Mouse (Mus musculus): ENCODE results near the gene Arid5b. TPM values are rescaled to one million over a fixed set of nuclear protein-coding genes. Genes with fewer than 3 reads are reported as not detected.

Arid5b gene
- polyA plus RNA-seq, 1 experiment from 2014 or later, result 22.2 TPM

- Histone ChIP-seq H3K27ac (replicated peaks; ENCODE audit: low read depth, low read length) (no peak overlapping the region), H3K36me3 (ENCODE audit: control insufficient read depth, insufficient read depth, low read length) (peaks cover 5% of the 10 kb centered on the region; the same call in 1 of the 2 replicates), H3K4me3 (replicated peaks; ENCODE audit: low read depth, low read length) (no peak overlapping the region), H3K4me1 (ENCODE audit: control insufficient read depth, insufficient read depth, low read length) (no peaks in the 10 kb centered on the region), H3K9ac (replicated peaks; ENCODE audit: low read length) (no peak overlapping the region), H3K9me3 (ENCODE audit: control insufficient read depth, low read length) (no peaks in the 10 kb centered on the region), H3K4me2 (ENCODE audit: low read length) (no peak overlapping the region), H3K27me3 (ENCODE audit: control insufficient read depth, insufficient read depth, low read length) (no peaks in the 10 kb centered on the region)
- ATAC-seq (ENCODE audit: low FRiP score, low TSS enrichment) (no peak), DNase-seq (peak; percentile 10)
- 84% methylated on average over 4 of the region's 4 CpGs for WGBS
Observed at GRCm38 (mm10) chr10:68090197-68090535, 188.4 kb downstream of the Arid5b start.

- 79% methylated on average over 15 of the region's 15 CpGs for WGBS
- no peak for ATAC-seq (ENCODE audit: low FRiP score, low TSS enrichment)
- peak; percentile 23 for DNase-seq
- Histone ChIP-seq H3K9ac (replicated peaks; ENCODE audit: low read length) (no peak overlapping the region), H3K27ac (replicated peaks; ENCODE audit: low read depth, low read length) (no peak overlapping the region), H3K4me3 (replicated peaks; ENCODE audit: low read depth, low read length) (no peak overlapping the region), H3K36me3 (ENCODE audit: control insufficient read depth, insufficient read depth, low read length) (no peaks in the 10 kb centered on the region), H3K9me3 (ENCODE audit: control insufficient read depth, low read length) (no peaks in the 10 kb centered on the region), H3K4me2 (ENCODE audit: low read length) (no peak overlapping the region), H3K4me1 (ENCODE audit: control insufficient read depth, insufficient read depth, low read length) (no peaks in the 10 kb centered on the region), H3K27me3 (ENCODE audit: control insufficient read depth, insufficient read depth, low read length) (no peaks in the 10 kb centered on the region)
Observed at GRCm38 (mm10) chr10:68089435-68090196, 188.9 kb downstream of the Arid5b start.

- no peaks in the 10 kb centered on the region for H3K4me1 ChIP-seq (ENCODE audit: control insufficient read depth, insufficient read depth, low read length)
- DNase-seq (no peak), ATAC-seq (ENCODE audit: low FRiP score, low TSS enrichment) (no peak)
- 81% methylated on average over 3 of the region's 3 CpGs for WGBS
- H3K36me3 ChIP-seq (ENCODE audit: control insufficient read depth, insufficient read depth, low read length), result no peaks in the 10 kb centered on the region
- H3K4me2 ChIP-seq (ENCODE audit: low read length), result no peak overlapping the region
- H3K9me3 ChIP-seq (ENCODE audit: control insufficient read depth, low read length), result no peaks in the 10 kb centered on the region
- no peak overlapping the region for H3K4me3 ChIP-seq (replicated peaks; ENCODE audit: low read depth, low read length)
- H3K27me3 ChIP-seq (ENCODE audit: control insufficient read depth, insufficient read depth, low read length), result no peaks in the 10 kb centered on the region
- H3K27ac ChIP-seq (replicated peaks; ENCODE audit: low read depth, low read length), result no peak overlapping the region
- H3K9ac ChIP-seq (replicated peaks; ENCODE audit: low read length), result no peak overlapping the region
Observed at GRCm38 (mm10) chr10:68087722-68088121, 190.8 kb downstream of the Arid5b start.

GRCm38 (mm10) chr10:68086973-68087372, 191.6 kb downstream of the Arid5b start:
- Histone ChIP-seq H3K27me3 (ENCODE audit: control insufficient read depth, insufficient read depth, low read length) (no peaks in the 10 kb centered on the region), H3K4me2 (ENCODE audit: low read length) (no peak overlapping the region), H3K27ac (replicated peaks; ENCODE audit: low read depth, low read length) (no peak overlapping the region), H3K36me3 (ENCODE audit: control insufficient read depth, insufficient read depth, low read length) (no peaks in the 10 kb centered on the region), H3K9me3 (ENCODE audit: control insufficient read depth, low read length) (no peaks in the 10 kb centered on the region), H3K9ac (replicated peaks; ENCODE audit: low read length) (no peak overlapping the region), H3K4me3 (replicated peaks; ENCODE audit: low read depth, low read length) (no peak overlapping the region), H3K4me1 (ENCODE audit: control insufficient read depth, insufficient read depth, low read length) (no peaks in the 10 kb centered on the region)
- DNase-seq (no peak), ATAC-seq (ENCODE audit: low FRiP score, low TSS enrichment) (no peak)
- 87% methylated on average over 4 of the region's 4 CpGs for WGBS

- H3K4me2 ChIP-seq (ENCODE audit: low read length), result no peak overlapping the region
- DNase-seq, result no peak
- no peaks in the 10 kb centered on the region for H3K9me3 ChIP-seq (ENCODE audit: control insufficient read depth, low read length)
- WGBS, result 79% methylated on average over 4 of the region's 4 CpGs
- H3K27me3 ChIP-seq (ENCODE audit: control insufficient read depth, insufficient read depth, low read length), result no peaks in the 10 kb centered on the region
- no peak overlapping the region for H3K4me3 ChIP-seq (replicated peaks; ENCODE audit: low read depth, low read length)
- H3K9ac ChIP-seq (replicated peaks; ENCODE audit: low read length), result no peak overlapping the region
- H3K36me3 ChIP-seq (ENCODE audit: control insufficient read depth, insufficient read depth, low read length), result no peaks in the 10 kb centered on the region
- H3K4me1 ChIP-seq (ENCODE audit: control insufficient read depth, insufficient read depth, low read length), result no peaks in the 10 kb centered on the region
- no peak for ATAC-seq (ENCODE audit: low FRiP score, low TSS enrichment)
- H3K27ac ChIP-seq (replicated peaks; ENCODE audit: low read depth, low read length), result no peak overlapping the region
Observed at GRCm38 (mm10) chr10:68085574-68085973, 193.0 kb downstream of the Arid5b start.

- Histone ChIP-seq H3K9me3 (ENCODE audit: control insufficient read depth, low read length) (no peaks in the 10 kb centered on the region), H3K27me3 (ENCODE audit: control insufficient read depth, insufficient read depth, low read length) (no peaks in the 10 kb centered on the region), H3K36me3 (ENCODE audit: control insufficient read depth, insufficient read depth, low read length) (no peaks in the 10 kb centered on the region), H3K27ac (replicated peaks; ENCODE audit: low read depth, low read length) (no peak overlapping the region), H3K4me2 (ENCODE audit: low read length) (no peak overlapping the region), H3K4me1 (ENCODE audit: control insufficient read depth, insufficient read depth, low read length) (no peaks in the 10 kb centered on the region), H3K4me3 (replicated peaks; ENCODE audit: low read depth, low read length) (no peak overlapping the region), H3K9ac (replicated peaks; ENCODE audit: low read length) (no peak overlapping the region)
- ATAC-seq (ENCODE audit: low FRiP score, low TSS enrichment) (no peak), DNase-seq (no peak)
- WGBS, result 79% methylated on average over 6 of the region's 6 CpGs
Observed at GRCm38 (mm10) chr10:68081712-68082111, 196.8 kb downstream of the Arid5b start.

GRCm38 (mm10) chr10:68079910-68080670, 198.4 kb downstream of the Arid5b start:
- WGBS, result 89% methylated on average over 10 of the region's 10 CpGs
- ATAC-seq (ENCODE audit: low FRiP score, low TSS enrichment) (no peak), DNase-seq (no peak)
- Histone ChIP-seq H3K27ac (replicated peaks; ENCODE audit: low read depth, low read length) (no peak overlapping the region), H3K9ac (replicated peaks; ENCODE audit: low read length) (no peak overlapping the region), H3K4me2 (ENCODE audit: low read length) (no peak overlapping the region), H3K36me3 (ENCODE audit: control insufficient read depth, insufficient read depth, low read length) (no peaks in the 10 kb centered on the region), H3K27me3 (ENCODE audit: control insufficient read depth, insufficient read depth, low read length) (no peaks in the 10 kb centered on the region), H3K9me3 (ENCODE audit: control insufficient read depth, low read length) (no peaks in the 10 kb centered on the region), H3K4me3 (replicated peaks; ENCODE audit: low read depth, low read length) (no peak overlapping the region), H3K4me1 (ENCODE audit: control insufficient read depth, insufficient read depth, low read length) (no peaks in the 10 kb centered on the region)

- DNase-seq (no peak), ATAC-seq (ENCODE audit: low FRiP score, low TSS enrichment) (no peak)
- H3K9ac ChIP-seq (replicated peaks; ENCODE audit: low read length), result no peak overlapping the region
- H3K4me1 ChIP-seq (ENCODE audit: control insufficient read depth, insufficient read depth, low read length), result no peaks in the 10 kb centered on the region
- H3K4me2 ChIP-seq (ENCODE audit: low read length), result no peak overlapping the region
- no peak overlapping the region for H3K4me3 ChIP-seq (replicated peaks; ENCODE audit: low read depth, low read length)
- H3K27ac ChIP-seq (replicated peaks; ENCODE audit: low read depth, low read length), result no peak overlapping the region
- 95% methylated on average over 3 of the region's 3 CpGs for WGBS
- no peaks in the 10 kb centered on the region for H3K9me3 ChIP-seq (ENCODE audit: control insufficient read depth, low read length)
- no peaks in the 10 kb centered on the region for H3K27me3 ChIP-seq (ENCODE audit: control insufficient read depth, insufficient read depth, low read length)
- H3K36me3 ChIP-seq (ENCODE audit: control insufficient read depth, insufficient read depth, low read length), result no peaks in the 10 kb centered on the region
Observed at GRCm38 (mm10) chr10:68078708-68079107, 199.8 kb downstream of the Arid5b start.

GRCm38 (mm10) chr10:68075181-68075580, 203.4 kb downstream of the Arid5b start:
- H3K9ac ChIP-seq (replicated peaks; ENCODE audit: low read length), result no peak overlapping the region
- DNase-seq (no peak), ATAC-seq (ENCODE audit: low FRiP score, low TSS enrichment) (no peak)
- no peaks in the 10 kb centered on the region for H3K4me1 ChIP-seq (ENCODE audit: control insufficient read depth, insufficient read depth, low read length)
- H3K4me2 ChIP-seq (ENCODE audit: low read length), result no peak overlapping the region
- no peaks in the 10 kb centered on the region for H3K9me3 ChIP-seq (ENCODE audit: control insufficient read depth, low read length)
- H3K27me3 ChIP-seq (ENCODE audit: control insufficient read depth, insufficient read depth, low read length), result no peaks in the 10 kb centered on the region
- no peak overlapping the region for H3K4me3 ChIP-seq (replicated peaks; ENCODE audit: low read depth, low read length)
- no peaks in the 10 kb centered on the region for H3K36me3 ChIP-seq (ENCODE audit: control insufficient read depth, insufficient read depth, low read length)
- H3K27ac ChIP-seq (replicated peaks; ENCODE audit: low read depth, low read length), result no peak overlapping the region
- WGBS, result 93% methylated on average over 5 of the region's 5 CpGs
